Mouse (Mus musculus): ENCODE data around the gene Lcn12. TPM values are rescaled to one million over a fixed set of nuclear protein-coding genes. Genes with fewer than 3 reads are reported as not detected.

The Lcn12 gene
- not detected for total RNA-seq (2023)

DNA sequence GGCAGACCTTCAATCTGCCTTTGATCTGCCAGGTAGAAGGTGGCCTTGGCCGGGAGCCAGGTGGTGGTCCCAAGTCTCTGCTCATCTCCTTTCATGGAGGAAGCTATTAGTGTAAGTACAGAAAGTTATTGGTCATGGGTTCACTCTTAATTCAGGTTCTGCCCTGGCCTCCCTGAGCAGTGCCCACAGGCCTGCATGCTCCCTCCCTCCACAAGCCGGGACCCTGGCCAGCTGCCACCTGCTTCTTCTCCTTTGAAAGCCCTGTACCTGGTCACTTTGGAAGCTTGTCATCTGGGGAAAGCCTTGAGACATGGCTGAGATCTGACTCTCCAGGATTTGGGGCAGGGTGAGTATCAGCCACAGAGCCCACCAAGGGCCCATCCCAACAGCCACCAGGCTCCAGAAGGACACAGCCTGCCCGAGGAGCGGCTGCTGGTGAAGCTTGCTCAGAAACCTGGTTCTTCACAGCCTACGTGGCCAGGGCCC, at the start of gene Lcn12:
Gene Lcn12 (minus strand): TSS at position 436 of the 486 bp plus-strand sequence.

DNA sequence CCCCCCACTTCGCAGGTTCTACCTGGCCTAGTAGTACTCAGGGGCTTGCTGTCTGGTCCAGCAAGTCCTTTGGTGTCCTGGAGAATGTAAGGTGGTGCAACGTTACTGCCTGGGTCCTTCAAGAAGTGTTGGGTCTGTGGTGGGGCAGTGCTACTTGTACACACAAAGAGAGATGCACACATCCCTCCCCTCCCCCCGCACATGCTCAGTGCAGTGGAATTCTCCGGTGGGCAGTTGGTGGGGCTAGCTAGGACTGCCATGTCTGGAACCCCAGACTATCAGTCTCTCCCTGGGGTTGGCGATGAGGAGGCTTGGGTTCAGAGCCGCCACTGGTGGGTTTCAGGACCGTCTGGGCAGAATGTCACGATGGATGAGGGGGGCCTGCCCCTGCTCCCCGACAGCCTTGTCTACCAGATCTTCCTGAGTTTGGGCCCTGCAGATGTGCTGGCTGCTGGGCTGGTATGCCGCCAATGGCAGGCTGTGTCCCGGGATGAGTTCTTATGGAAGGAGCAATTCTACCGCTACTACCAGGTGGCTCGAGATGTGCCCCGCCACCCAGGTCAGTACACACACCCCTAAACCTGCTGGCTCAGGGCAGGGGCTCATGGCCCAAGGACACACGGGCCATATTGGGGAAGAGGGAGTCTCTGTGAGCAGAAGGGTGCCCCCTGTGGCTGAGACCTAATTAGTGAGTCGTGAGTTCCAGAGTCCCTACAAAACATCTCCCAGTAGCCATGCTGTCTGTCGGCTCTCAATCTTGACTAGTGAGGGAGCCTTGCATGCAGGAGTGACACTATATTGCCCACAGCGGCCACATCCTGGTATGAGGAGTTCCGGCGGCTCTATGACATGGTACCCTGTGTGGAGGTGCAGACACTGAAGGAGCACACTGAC, 8.1 kb upstream of the Lcn12 start, which contains the start of gene C8g:
Gene C8g (minus strand): TSS at position 127 of the 894 bp plus-strand sequence.

DNA sequence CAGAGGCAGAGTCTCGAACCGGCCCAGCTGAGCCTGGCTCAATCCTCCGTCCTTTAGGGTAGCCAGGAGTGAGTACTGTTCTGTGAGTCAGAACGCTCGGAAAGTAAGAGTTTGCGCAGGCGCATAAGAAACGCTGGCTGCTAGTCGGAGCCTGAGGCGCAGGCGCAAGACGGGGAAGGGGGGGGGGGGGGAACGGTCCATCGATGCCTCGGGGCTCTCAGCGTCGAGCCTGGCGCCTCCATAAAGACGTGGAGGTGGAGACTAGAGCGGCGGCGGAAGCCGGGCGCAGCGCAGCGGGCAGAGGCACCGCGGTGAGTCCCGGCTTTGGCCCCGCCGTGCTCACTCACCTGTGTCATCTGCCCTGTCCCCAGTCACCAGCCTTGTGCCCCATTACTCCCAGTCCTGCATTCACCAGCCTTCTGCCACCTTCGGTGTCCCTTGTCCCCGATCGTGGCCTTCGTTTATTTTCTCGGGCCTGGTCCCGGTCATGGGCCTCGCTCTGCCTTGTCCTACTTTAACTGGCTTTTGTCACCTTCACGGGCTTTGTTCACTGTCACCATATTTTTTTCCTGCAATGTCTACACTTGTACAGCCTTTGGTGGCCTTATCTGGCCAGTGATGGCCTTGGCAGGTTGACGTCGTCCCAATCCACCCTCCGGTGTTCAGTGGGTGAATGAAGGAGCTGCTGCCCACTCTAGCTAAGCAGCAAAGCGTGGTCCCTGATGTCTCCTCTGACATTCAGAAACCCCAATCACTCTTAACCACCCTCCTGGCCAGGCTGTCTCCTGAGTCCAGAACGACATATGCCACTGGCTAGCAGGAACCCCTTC, 7.1 kb upstream of the Lcn12 start, which contains the start of gene Fbxw5:
Gene Fbxw5 (plus strand): TSS at position 175 of the 830 bp plus-strand sequence.

DNA sequence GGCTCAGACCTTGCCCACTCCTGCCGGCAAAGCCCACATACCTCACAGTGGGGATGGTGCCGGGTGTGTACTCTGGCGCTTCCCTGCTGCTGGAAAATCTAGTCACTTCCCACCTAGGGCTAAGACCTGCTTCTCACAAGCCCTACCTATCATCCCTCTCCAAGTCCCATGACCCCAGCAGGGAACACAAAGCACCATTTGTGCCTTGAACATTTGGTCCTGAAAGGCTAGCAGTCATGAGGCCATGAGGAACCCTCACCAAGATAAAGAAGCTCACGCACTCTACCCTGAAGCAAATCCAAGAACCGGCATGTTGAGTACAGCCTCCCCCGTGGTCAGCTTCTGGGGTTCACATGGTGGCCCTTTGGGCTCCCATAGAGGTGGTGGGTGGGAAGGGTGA, 23.7 kb downstream of the Lcn12 start, which contains the start of gene Ptgds:
Gene Ptgds (minus strand): TSS at position 78 of the 400 bp plus-strand sequence.

DNA sequence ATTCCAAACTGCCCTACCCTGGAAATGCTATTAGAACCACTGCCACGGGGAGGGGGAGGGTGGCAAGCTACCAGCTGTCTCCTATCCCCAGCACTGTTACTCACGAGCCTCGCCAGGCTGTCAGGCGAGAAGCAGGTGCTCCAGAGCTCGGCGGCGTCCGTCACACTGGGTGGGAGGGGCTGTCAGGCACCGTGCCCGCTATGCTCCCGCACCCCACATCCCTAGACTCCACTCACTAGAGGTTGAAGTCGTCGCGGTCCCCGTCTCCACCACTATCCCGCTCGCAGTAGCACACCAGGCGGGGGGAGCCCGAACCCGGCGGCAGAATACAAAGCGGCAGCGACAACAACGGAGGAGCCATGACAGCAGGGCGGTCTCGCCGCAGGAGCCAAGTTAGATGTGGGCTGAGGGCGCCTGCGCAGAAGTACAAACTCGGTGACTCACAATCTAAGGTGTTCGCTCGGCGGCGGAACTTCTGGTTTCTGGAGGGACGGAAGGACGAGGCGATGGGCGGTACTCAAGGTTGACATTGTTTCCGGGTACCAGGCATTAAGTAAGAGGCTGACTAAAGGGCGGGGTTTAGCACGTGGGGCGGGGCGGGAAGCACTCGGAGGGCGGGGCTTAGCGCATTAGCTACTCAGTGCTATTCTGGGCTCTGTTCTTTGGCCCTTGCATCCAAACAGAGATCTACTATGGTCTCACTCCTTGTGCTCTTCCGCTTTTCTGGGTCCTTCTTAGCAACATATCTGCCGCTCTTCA, 33.0 kb downstream of the Lcn12 start, which contains the start of gene Paxx:
Gene Paxx (minus strand): TSS at position 544 of the 759 bp plus-strand sequence.

DNA sequence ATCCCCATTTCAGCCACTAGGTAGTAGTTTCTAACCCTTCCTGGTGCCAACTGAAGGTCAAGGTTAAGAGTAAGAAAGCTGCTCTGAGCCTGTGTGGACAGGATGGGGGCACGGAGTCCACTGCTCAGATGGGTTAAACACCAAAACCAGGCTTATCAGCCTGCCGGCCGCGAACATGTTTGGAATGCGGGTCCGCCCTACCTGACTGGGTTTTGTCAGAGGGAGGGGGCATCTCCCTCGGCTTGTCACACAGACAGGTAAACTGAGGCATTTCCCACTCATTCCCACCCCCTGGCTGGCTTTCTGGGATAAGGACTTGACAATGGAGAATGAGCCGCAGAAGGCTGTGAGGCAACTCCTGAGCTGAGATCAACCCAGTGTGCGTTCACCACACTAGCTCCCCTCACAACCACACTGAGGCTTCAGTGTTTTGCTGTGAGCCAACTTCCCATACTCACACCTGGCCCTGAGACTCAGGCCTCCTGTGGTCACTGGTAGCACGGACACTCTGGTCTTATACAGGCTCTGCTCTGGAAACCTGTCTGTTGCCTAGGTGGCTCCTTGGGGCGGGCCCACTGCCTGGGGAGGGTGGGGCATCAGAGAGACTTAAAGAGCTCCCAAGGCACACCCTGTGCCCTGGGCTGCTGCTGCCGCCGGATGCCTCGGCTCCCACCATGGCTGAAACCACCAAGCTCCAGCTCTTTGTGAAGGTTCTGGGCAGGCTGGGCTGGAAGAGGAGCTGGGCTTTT, 37.3 kb downstream of the Lcn12 start, which contains the start of gene Clic3:
Gene Clic3 (plus strand): TSS at position 634 of the 749 bp plus-strand sequence.

Other genes with a start within 250 kb of the Lcn12 start
- gene AL732309.1, start 247.0 kb downstream of the Lcn12 start, total RNA-seq (2023), result 1 to 10 TPM in 1 of 2 experiments, under 1 TPM in 1; 0.53 to 3.2 TPM
- 10 to 100 TPM; 17.8 to 19.1 TPM for gene Tmem203, start 238.5 kb downstream of the Lcn12 start, total RNA-seq (2023)
- 10 to 100 TPM; 12.7 to 14.6 TPM for gene Tprn, start 231.3 kb downstream of the Lcn12 start, total RNA-seq (2023)
- gene Ssna1, start 221.5 kb downstream of the Lcn12 start, total RNA-seq (2023), result 10 to 100 TPM; 60.4 to 61.5 TPM
- 10 to 100 TPM; 79.1 to 82.3 TPM for gene Anapc2, start 221.4 kb downstream of the Lcn12 start, total RNA-seq (2023)
- not detected for gene Tmem210, start 205.8 kb downstream of the Lcn12 start, total RNA-seq (2023)
- not detected for gene Lrrc26, start 204.0 kb downstream of the Lcn12 start, total RNA-seq (2023)
- gene Grin1, start 174.7 kb downstream of the Lcn12 start, total RNA-seq (2023), result not detected
- 10 to 100 TPM; 39.8 to 46.7 TPM for gene Man1b1, start 161.6 kb downstream of the Lcn12 start, total RNA-seq (2023)
- gene Dpp7, start 137.6 kb downstream of the Lcn12 start, total RNA-seq (2023), result 10 to 100 TPM; 11.1 to 21.8 TPM
- 10 to 100 TPM; 30.5 to 36.8 TPM for gene Uap1l1, start 128.2 kb downstream of the Lcn12 start, total RNA-seq (2023)
- gene Sapcd2, start 121.6 kb downstream of the Lcn12 start, total RNA-seq (2023), result 10 to 100 TPM in 1 of 2 experiments, 1 to 10 TPM in 1; 9.1 to 11.3 TPM
- not detected for gene Entpd2, start 98.0 kb downstream of the Lcn12 start, total RNA-seq (2023)
- not detected for gene Npdc1, start 94.6 kb downstream of the Lcn12 start, total RNA-seq (2023)
- gene Fut7, start 70.6 kb downstream of the Lcn12 start, total RNA-seq (2023), result 10 to 100 TPM; 16.2 to 20.1 TPM
- gene Abca2, start 65.2 kb downstream of the Lcn12 start, total RNA-seq (2023), result 10 to 100 TPM; 17.7 to 22.9 TPM
- not detected for gene Clic3, start 37.1 kb downstream of the Lcn12 start, total RNA-seq (2023)
- gene Paxx, start 32.8 kb downstream of the Lcn12 start, total RNA-seq (2023), result 10 to 100 TPM; 44.7 to 53.4 TPM
- gene Ptgds, start 23.9 kb downstream of the Lcn12 start, total RNA-seq (2023), result not detected
- gene Fbxw5, start 6.8 kb upstream of the Lcn12 start, total RNA-seq (2023), result 10 to 100 TPM; 26.8 to 28.7 TPM
- gene C8g, start 7.8 kb upstream of the Lcn12 start, total RNA-seq (2023), result under 1 TPM; 0.44 to 0.64 TPM
- gene Traf2, start 53.0 kb upstream of the Lcn12 start, total RNA-seq (2023), result 10 to 100 TPM; 21.6 to 24.3 TPM
- gene Edf1, start 63.9 kb upstream of the Lcn12 start, total RNA-seq (2023), result 10 to 100 TPM; 87.5 to 92.7 TPM
- under 1 TPM; 0.42 to 0.62 TPM for gene Mamdc4, start 80.9 kb upstream of the Lcn12 start, total RNA-seq (2023)
- 1 to 10 TPM; 4.7 to 5.8 TPM for gene Phpt1, start 81.3 kb upstream of the Lcn12 start, total RNA-seq (2023)
- gene Ajm1, start 87.8 kb upstream of the Lcn12 start, total RNA-seq (2023), result not detected
- gene Rabl6, start 114.6 kb upstream of the Lcn12 start, total RNA-seq (2023), result 10 to 100 TPM; 28.3 to 46.4 TPM
- not detected for gene Ccdc183, start 123.8 kb upstream of the Lcn12 start, total RNA-seq (2023)
- gene Tmem141, start 128.1 kb upstream of the Lcn12 start, total RNA-seq (2023), result 1 to 10 TPM; 3.5 to 4.4 TPM
- 1 to 10 TPM; 1.8 to 2.7 TPM for gene Fcna, start 134.1 kb upstream of the Lcn12 start, total RNA-seq (2023)
- not detected for gene Lcn8, start 159.2 kb upstream of the Lcn12 start, total RNA-seq (2023)
- gene Lcn5, start 164.0 kb upstream of the Lcn12 start, total RNA-seq (2023), result not detected
- not detected for gene Lcn6, start 182.9 kb upstream of the Lcn12 start, total RNA-seq (2023)
- not detected for gene Lcn10, start 188.8 kb upstream of the Lcn12 start, total RNA-seq (2023)
- not detected for gene Obp2a, start 206.1 kb upstream of the Lcn12 start, total RNA-seq (2023)
- 1 to 10 TPM; 4.0 to 6.7 TPM for gene Bmyc, start 212.8 kb upstream of the Lcn12 start, total RNA-seq (2023)
- gene Obp2b, start 243.1 kb upstream of the Lcn12 start, total RNA-seq (2023), result not detected